Mouse (Mus musculus) G1E (cell line): ENCODE measurements at regions not wholly inside any gene's neighbourhood (a gene's known extent, or its start where the extent isn't known, plus 50 kb on each side); places are given as distances from the start of the nearest gene placed in this dataset.

ENCODE experiments used
- ATAC-seq: 2 replicates; pipeline ENCODE4 v1.8.0; 2016; ENCODE audit warnings: mild to moderate bottlenecking; ENCODE audit not compliant: insufficient number of reproducible peaks, poor library complexity, low FRiP score, severe bottlenecking; ENCODE audit errors: extremely low read depth
- DNase-seq: peaks from one replicate; pipeline ENCODE4 v3.0.0; 2012; ENCODE audit warnings: low spot score
- H3K27me3 ChIP-seq: 2 replicates; pipeline ENCODE4 v1.6.1; 2012; ENCODE audit warnings: mild to moderate bottlenecking, low read length, inconsistent platforms; ENCODE audit not compliant: insufficient read depth
- H3K36me3 ChIP-seq: replicated peaks from 2 replicates; pipeline ENCODE3; 2012; ENCODE audit warnings: mild to moderate bottlenecking, inconsistent platforms
- H3K4me1 ChIP-seq: 2 replicates; pipeline ENCODE4 v1.6.1; 2012; ENCODE audit warnings: low read depth, low read length, inconsistent platforms, mixed read lengths; ENCODE audit not compliant: insufficient read depth
- H3K4me3 ChIP-seq: 2 replicates; pipeline ENCODE4 v1.5.1; 2012; ENCODE audit warnings: low read depth, mild to moderate bottlenecking, inconsistent platforms, low read length, moderate library complexity, mixed read lengths
- H3K9me3 ChIP-seq: replicated peaks from 2 replicates; pipeline ENCODE4 v1.6.1; 2012; ENCODE audit warnings: inconsistent platforms
- CTCF ChIP-seq: IDR thresholded peaks from 2 replicates; pipeline ENCODE4 v1.5.1; 2012; ENCODE audit warnings: low read depth, low read length, inconsistent platforms, mixed read lengths
- GATA1 ChIP-seq: IDR thresholded peaks from 2 replicates; pipeline ENCODE4 v1.6.1; 2012; ENCODE audit warnings: borderline replicate concordance, low read length, inconsistent platforms, mixed read lengths
- GATA2 ChIP-seq: IDR thresholded peaks from 2 replicates; pipeline ENCODE4 v1.6.1; 2012; ENCODE audit warnings: low read depth, low read length, inconsistent platforms, borderline replicate concordance
- POLR2AphosphoS5 ChIP-seq: IDR thresholded peaks from 2 replicates; pipeline ENCODE4 v1.6.1; 2012; ENCODE audit warnings: low read depth, low read length, inconsistent platforms; ENCODE audit not compliant: insufficient replicate concordance
- TAL1 ChIP-seq: conservative IDR thresholded peaks from 2 replicates; pipeline ENCODE4 v1.6.1; 2012; ENCODE audit warnings: low read depth, low read length, inconsistent platforms, mixed read lengths

DNA sequence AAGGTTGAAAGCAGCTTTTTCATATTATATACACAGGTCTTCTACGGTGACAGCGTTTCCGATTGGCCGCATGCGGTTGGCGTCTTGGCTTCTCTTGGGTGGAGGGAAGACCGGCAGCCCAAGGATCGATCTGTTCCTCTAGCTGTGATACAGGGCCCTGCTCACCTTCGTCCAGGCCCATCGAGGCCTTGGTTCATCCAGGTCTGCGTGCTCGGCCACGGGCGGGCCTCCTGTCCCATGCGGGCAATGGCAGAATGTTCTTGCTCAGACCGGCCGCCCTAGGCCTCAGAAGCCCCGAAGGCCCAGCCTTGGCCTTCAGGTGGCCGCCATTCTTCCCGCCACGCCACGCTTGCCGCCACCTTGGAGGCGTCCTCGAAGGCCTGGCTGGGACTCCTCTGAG is 194.4 kb upstream of the Ppp6c start:
- DNase-seq = no peak
- Histone ChIP-seq H3K9me3 (no peaks in the 10 kb centered on the region), H3K36me3 (no peaks in the 10 kb centered on the region), H3K4me1 (no peaks in the 10 kb centered on the region), H3K27me3 (no peaks in the 10 kb centered on the region), H3K4me3 (no peak overlapping the region)
- ATAC-seq = no peak
- TF ChIP-seq CTCF (no peak), TAL1 (no peak), GATA2 (no peak), POLR2AphosphoS5 (no peak), GATA1 (no peak)

DNA sequence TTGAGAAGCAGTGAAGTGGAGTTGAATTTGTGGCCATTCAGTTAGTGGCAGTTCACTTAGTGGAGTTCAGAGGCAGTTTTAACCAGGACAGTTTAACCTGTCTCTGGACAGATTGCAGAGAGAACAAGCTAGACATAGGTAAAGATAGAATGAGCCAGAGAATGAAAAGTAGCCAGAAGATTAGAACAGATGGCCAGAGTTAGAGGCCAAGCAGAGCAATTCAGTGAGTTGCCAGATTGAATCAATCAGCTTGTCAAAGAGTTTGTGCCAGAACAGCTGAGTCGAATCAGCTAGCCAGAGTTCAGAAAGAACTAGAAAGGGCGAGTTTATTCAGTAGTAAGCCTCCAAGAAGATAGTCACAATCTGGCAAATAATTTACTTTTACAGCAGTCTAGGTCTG is 174.1 kb upstream of the Ppp6c start:
- DNase-seq = no peak
- H3K4me3 ChIP-seq = no peak overlapping the region
- no peak for ATAC-seq

DNA sequence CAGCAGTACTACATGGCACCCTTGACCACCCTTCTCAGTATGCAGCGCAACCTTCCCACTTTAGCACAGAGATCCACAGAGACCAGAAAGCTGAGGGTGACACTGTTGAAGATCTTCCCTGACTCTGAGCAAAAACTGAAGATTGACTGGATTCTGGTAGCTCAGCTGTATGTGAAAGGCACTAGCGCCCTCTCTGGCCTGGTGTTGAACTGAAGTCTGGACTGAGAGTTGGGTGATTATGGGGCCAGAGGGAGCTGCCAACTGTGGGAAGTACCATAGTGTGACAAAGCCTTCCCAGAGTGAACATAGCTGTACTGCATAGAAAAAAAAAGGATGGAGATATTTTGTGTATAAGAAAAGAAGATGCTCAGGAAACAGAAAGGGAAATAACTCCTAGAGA is 173.3 kb upstream of the Ppp6c start:
- no peak for ATAC-seq
- peak; percentile 23; the same call in 1 of the 2 replicates for TF ChIP-seq CTCF
- TF ChIP-seq TAL1 = no peak
- no peak for TF ChIP-seq POLR2AphosphoS5
- TF ChIP-seq GATA1 = no peak
- Histone ChIP-seq H3K27me3 (no peaks in the 10 kb centered on the region), H3K4me3 (no peak overlapping the region), H3K9me3 (no peaks in the 10 kb centered on the region), H3K4me1 (no peaks in the 10 kb centered on the region), H3K36me3 (no peaks in the 10 kb centered on the region)
- no peak for DNase-seq

More for the DNA sequence above, 174.1 kb upstream of the Ppp6c start:
- Histone ChIP-seq H3K4me1 (no peaks in the 10 kb centered on the region), H3K27me3 (no peaks in the 10 kb centered on the region), H3K36me3 (no peaks in the 10 kb centered on the region), H3K9me3 (no peaks in the 10 kb centered on the region)
- TF ChIP-seq POLR2AphosphoS5 (no peak), TAL1 (no peak), GATA1 (no peak), CTCF (no peak), GATA2 (no peak)

DNA sequence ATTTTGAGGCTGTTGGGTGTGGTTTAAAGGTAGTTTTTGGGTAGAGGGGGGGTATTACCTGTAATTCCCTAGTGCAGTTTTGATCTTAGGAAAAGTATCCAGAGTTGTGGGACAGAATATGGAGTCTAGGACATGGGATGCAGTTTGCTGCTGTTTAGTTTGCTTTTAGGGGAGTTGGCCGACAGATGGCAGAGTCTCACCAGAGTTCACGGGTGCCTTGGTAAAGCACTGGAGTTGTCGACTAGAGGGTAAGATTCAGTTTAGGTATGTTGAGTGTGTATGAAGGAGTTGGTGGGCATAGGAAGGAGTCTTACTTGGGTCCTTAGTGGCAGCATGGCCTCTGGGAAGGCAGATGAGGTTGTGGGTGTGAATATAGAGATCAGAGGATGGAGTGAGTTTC is 168.4 kb upstream of the Ppp6c start:
- H3K4me1 ChIP-seq = no peaks in the 10 kb centered on the region
- H3K36me3 ChIP-seq = no peaks in the 10 kb centered on the region
- no peak for TF ChIP-seq TAL1
- TF ChIP-seq CTCF = no peak
- no peak for TF ChIP-seq GATA1
- TF ChIP-seq GATA2 = no peak
- no peak overlapping the region for H3K4me3 ChIP-seq
- DNase-seq (no peak), ATAC-seq (no peak)
- 0 out of 2 replicates have a peak, but pooled peaks cover 3% of the 10 kb centered on the region for H3K27me3 ChIP-seq
- H3K9me3 ChIP-seq = no peaks in the 10 kb centered on the region

DNA sequence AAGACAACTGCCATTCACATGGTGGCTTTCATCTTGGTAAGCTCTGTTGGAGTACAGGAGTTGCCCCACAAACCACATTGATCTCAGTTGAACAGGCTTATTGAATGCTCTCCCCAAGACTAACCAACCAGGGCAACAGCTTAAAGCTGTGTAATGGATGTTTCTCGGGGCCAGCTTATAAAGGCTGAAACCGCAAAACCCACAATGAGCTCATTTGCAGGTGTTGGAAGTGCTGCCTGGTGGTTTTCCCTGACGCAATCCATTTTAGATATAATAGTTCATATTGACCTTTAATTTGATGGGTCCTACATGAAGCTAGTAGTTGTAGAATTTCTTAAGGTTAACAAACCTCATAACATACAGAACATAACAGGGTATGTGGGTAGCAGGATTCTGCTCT is 151.0 kb upstream of the Ppp6c start:
- no peaks in the 10 kb centered on the region for H3K36me3 ChIP-seq
- H3K4me3 ChIP-seq = no peak overlapping the region
- no peaks in the 10 kb centered on the region; the same call in 1 of the 2 replicates for H3K27me3 ChIP-seq
- TF ChIP-seq GATA2 (no peak), POLR2AphosphoS5 (no peak), CTCF (no peak), TAL1 (no peak), GATA1 (no peak)
- H3K4me1 ChIP-seq = peaks cover 8% of the 10 kb centered on the region
- H3K9me3 ChIP-seq = no peaks in the 10 kb centered on the region
- no peak for DNase-seq
- ATAC-seq = no peak

DNA sequence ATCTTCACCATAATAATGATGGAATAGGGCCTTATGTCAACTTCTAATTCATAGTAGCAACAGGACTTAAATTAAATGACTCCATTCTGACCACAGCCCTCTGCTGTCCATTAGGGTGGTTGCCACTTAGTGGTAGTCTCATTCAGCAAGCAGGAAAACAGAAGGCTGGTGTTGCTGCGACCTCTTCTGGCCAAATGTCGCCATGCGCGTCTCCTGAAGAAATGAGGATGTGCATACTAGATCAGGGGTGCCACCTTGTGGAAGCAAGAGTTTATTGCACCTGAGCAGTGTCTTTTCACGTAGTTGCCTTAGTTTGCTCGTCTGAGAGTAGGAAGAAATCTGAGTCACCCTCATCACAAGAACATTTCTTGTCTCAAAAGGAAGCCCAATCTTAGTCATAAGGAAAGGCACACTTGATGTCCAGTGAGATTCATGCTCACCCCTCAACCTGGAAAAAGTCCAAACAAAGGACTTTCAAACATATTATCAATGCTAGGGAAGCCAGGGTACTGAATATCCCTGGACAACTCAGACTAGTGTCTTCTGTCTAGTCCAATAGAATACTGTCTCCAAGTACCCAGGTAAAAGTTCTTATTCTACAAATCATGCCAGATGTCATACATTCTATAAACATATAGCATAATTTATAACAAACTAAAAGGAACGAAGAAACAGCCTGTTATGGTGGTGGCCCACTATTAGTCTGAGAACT is 147.0 kb upstream of the Ppp6c start:
- H3K4me3 ChIP-seq = no peak overlapping the region
- H3K36me3 ChIP-seq = no peaks in the 10 kb centered on the region
- ATAC-seq (peak; percentile 94), DNase-seq (peak; percentile 51)
- H3K4me1 ChIP-seq = peaks cover 24% of the 10 kb centered on the region
- no peaks in the 10 kb centered on the region for H3K27me3 ChIP-seq
- TF ChIP-seq GATA2 = no peak
- TF ChIP-seq TAL1 = no peak
- TF ChIP-seq GATA1 = no peak
- peak; percentile 99 for TF ChIP-seq CTCF
- no peak for TF ChIP-seq POLR2AphosphoS5
- no peaks in the 10 kb centered on the region for H3K9me3 ChIP-seq
